Mouse (Mus musculus) testis, adult 2 months (tissue): Measurements from ENCODE around the gene Rasa3. TPM values are rescaled to one million over a fixed set of nuclear protein-coding genes. Genes with fewer than 3 reads are reported as not detected.

Source experiments
- H3K27ac ChIP-seq: fragments of 200-500 bp; 2 replicates; pipeline ENCODE4 v1.5.1; 2012; ENCODE audit warnings: low read depth, low read length; ENCODE audit not compliant: control insufficient read depth, insufficient read depth
- H3K27me3 ChIP-seq: fragments of 200-500 bp; 2 replicates; pipeline ENCODE4 v1.6.1; 2012; ENCODE audit warnings: mild to moderate bottlenecking, low read length, moderate library complexity; ENCODE audit not compliant: control insufficient read depth, insufficient read depth
- H3K36me3 ChIP-seq: fragments of 200-500 bp; 2 replicates; pipeline ENCODE4 v1.6.1; 2012; ENCODE audit warnings: mild to moderate bottlenecking, low read length; ENCODE audit not compliant: control insufficient read depth, insufficient read depth
- H3K4me1 ChIP-seq: fragments of 200-500 bp; 2 replicates; pipeline ENCODE4 v1.6.1; 2012; ENCODE audit warnings: low read length; ENCODE audit not compliant: control insufficient read depth, insufficient read depth
- H3K4me3 ChIP-seq: fragments of 200-500 bp; 2 replicates; pipeline ENCODE4 v1.5.1; 2012; ENCODE audit warnings: low read depth, mild to moderate bottlenecking, low read length, moderate library complexity, mixed read lengths; ENCODE audit not compliant: control insufficient read depth
- CTCF ChIP-seq: fragments of 200-500 bp; IDR thresholded peaks from 2 replicates; pipeline ENCODE4 v1.5.1; 2012; ENCODE audit warnings: low read depth, mild to moderate bottlenecking, inconsistent platforms, low read length, moderate library complexity; ENCODE audit not compliant: control insufficient read depth, insufficient read depth, insufficient replicate concordance
- POLR2A ChIP-seq: fragments of 200-500 bp; IDR thresholded peaks from 2 replicates; pipeline ENCODE4 v1.6.1; 2012; ENCODE audit warnings: low read depth, mild to moderate bottlenecking, inconsistent platforms, low read length, moderate library complexity; ENCODE audit not compliant: control insufficient read depth
- polyA plus RNA-seq: library from polyadenylated mRNA; depleted of rRNA; stranded (reverse); fragments of >200 nt; gene quantifications from 2 replicates; pipeline ENCODE4 v1.2.3, GENCODE M21; 2012

Gene Rasa3
- polyA plus RNA-seq, 1 experiment, result 41.0 TPM

- H3K27ac ChIP-seq, result no peak overlapping the region
- H3K36me3 ChIP-seq, result no peaks in the 10 kb centered on the region
- no peak for TF ChIP-seq CTCF
- no peak for TF ChIP-seq POLR2A
- H3K4me1 ChIP-seq, result peaks cover 16% of the 10 kb centered on the region
- no peaks in the 10 kb centered on the region for H3K27me3 ChIP-seq
- no peak overlapping the region for H3K4me3 ChIP-seq
Observed at GRCm38 (mm10) chr8:13703756-13704155, 26.4 kb upstream of the Rasa3 start.

GRCm38 (mm10) chr8:13702755-13703154, 25.4 kb upstream of the Rasa3 start:
- Histone ChIP-seq H3K4me3 (no peak overlapping the region), H3K27me3 (no peaks in the 10 kb centered on the region), H3K36me3 (no peaks in the 10 kb centered on the region), H3K4me1 (peaks cover 15% of the 10 kb centered on the region), H3K27ac (no peak overlapping the region)
- TF ChIP-seq CTCF (no peak), POLR2A (no peak)

GRCm38 (mm10) chr8:13699323-13699949, 22.0 kb upstream of the Rasa3 start:
- TF ChIP-seq POLR2A (no peak), CTCF (no peak)
- H3K4me3 ChIP-seq, result no peak overlapping the region
- H3K27ac ChIP-seq, result no peak overlapping the region
- H3K27me3 ChIP-seq, result no peaks in the 10 kb centered on the region
- H3K4me1 ChIP-seq, result peaks cover 9% of the 10 kb centered on the region
- H3K36me3 ChIP-seq, result no peaks in the 10 kb centered on the region

- Histone ChIP-seq H3K4me3 (no peak overlapping the region), H3K4me1 (peaks cover 9% of the 10 kb centered on the region), H3K36me3 (no peaks in the 10 kb centered on the region), H3K27me3 (no peaks in the 10 kb centered on the region), H3K27ac (no peak overlapping the region)
- no peak for TF ChIP-seq CTCF
- TF ChIP-seq POLR2A, result no peak
Observed at GRCm38 (mm10) chr8:13698281-13698680, 20.9 kb upstream of the Rasa3 start.

- Histone ChIP-seq H3K4me1 (peaks cover 9% of the 10 kb centered on the region), H3K27me3 (no peaks in the 10 kb centered on the region), H3K27ac (no peak overlapping the region), H3K36me3 (no peaks in the 10 kb centered on the region), H3K4me3 (no peak overlapping the region)
- TF ChIP-seq POLR2A (no peak), CTCF (no peak)
Observed at GRCm38 (mm10) chr8:13697681-13698080, 20.3 kb upstream of the Rasa3 start.

- peaks cover 9% of the 10 kb centered on the region for H3K4me1 ChIP-seq
- no peaks in the 10 kb centered on the region for H3K27me3 ChIP-seq
- TF ChIP-seq POLR2A, result no peak
- TF ChIP-seq CTCF, result no peak
- no peaks in the 10 kb centered on the region for H3K36me3 ChIP-seq
- H3K4me3 ChIP-seq, result no peak overlapping the region
- no peak overlapping the region for H3K27ac ChIP-seq
Observed at GRCm38 (mm10) chr8:13697196-13697595, 19.8 kb upstream of the Rasa3 start.

GRCm38 (mm10) chr8:13696157-13696556, 18.8 kb upstream of the Rasa3 start:
- Histone ChIP-seq H3K4me1 (peaks cover 9% of the 10 kb centered on the region), H3K27me3 (no peaks in the 10 kb centered on the region), H3K4me3 (no peak overlapping the region), H3K27ac (no peak overlapping the region), H3K36me3 (no peaks in the 10 kb centered on the region)
- TF ChIP-seq POLR2A, result no peak
- TF ChIP-seq CTCF, result no peak
